Mouse (Mus musculus): Measurements from ENCODE around the gene Smyd3.
A peak's percentile ranks its signal among the peaks of the same experiment; 100 is the strongest.

Gene Smyd3

DNA sequence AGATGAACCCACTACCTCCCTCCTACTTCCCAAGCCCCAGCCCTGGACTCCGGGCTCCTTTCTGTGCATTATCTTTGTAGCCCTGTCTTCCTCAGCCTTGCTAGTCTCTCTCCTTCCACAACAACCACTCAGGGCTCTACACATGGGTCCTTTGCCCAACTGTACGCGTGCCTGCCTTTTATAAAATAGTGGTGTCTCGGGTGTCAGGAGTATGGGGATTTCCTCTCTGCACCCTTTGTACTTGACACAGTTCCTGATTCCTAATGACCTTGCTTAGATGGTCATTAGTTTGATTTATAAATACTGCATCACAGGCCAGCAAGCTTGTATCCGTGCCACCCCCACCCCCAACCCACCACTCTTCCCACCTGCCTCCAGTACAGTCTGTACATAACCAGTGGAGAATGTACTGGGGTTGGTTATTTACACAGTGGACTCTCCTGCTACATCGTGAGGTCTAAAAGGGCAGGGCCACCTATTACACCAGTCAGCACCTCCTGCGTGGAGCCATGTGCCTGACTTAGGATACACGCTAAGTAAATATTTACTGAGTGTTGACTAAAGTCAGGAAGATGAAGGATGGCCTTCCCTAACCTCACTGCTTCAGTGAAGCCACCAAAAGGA, 281.5 kb downstream of the Smyd3 start:
- DNase-seq (ENCODE audit: low read depth, low spot score), result no peak

DNA sequence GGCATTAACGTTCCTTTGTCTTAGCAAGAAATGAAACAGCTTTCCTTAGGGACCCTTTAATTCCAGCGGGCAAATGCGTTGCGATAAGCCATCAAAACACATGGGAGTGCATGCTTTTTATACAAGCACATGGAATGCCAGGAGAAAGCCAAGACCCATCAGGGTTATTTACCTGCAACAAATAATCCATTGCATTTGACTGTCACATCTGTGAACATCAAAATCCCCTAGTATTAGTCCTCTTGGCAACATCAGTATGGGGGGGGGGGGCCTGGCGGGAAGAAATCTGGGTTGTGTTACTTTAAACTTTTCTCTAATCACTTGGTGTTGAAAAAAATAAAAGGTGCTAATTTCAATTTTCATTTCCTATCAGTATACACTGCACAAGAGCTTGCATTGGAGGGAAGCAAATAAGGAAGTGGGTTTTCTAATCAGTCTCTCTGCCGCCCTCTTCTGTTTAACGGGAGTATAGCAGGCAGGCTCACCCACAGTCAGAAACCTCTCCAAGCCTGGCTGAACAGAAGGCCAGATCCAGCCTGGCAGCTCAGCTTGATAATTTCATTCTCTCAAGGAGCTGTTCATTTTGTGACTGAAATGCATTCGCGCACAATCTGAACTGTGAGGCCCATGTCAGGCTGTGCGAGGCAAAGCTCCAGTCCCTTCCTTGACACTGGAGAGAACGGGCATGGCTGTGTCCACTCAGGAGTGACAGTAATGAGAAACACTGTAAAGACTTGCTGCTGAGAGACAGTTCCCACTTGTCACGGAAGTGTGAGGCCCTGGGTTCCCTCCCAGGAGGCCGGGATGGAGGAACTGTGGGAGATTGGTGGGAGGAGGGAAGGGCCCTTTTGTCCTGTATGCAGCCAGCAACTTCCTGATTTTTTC, 285.8 kb downstream of the Smyd3 start:
- peak; percentile 81 for DNase-seq (ENCODE audit: low read depth, low spot score)

DNA sequence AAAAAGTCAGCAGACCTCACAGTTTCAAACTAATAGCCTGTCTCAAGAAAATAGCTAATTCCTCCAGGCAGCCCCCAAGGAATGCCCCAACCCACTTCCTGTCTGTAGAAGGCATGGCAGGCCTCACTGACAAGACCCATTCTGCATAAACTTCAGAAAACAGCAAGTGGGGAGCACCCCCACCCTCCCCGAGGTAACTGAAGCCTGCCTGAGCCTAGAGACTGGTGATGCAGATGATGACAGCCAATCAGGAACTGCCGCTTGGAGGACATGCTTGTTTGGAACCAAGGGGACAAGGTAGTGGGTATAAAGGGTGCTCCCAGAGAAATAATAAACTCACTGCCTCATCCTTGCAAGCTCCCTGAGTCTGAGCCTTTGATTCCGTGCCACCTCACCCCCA, 288.3 kb downstream of the Smyd3 start:
- DNase-seq (ENCODE audit: low read depth, low spot score), result peak; percentile 10

DNA sequence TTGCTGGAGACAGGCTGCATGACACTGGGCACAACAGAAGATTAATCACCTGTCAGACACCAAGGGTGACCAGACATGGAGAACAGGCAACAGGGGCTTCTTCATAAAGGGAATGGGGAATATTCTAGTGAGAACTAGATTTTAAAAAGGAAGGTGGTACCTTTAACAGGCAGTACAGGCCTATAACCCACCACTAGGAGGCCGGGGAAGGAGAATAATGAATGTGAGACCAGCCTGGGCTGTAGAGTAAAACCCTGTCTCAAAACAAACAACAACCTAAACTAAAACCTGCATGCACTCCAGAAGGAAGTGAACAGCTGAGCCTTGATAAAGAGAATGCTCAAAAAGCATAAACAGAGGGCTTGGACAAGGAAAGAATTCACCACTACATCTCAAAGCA, 297.6 kb downstream of the Smyd3 start:
- no peak for DNase-seq (ENCODE audit: low read depth, low spot score)

DNA sequence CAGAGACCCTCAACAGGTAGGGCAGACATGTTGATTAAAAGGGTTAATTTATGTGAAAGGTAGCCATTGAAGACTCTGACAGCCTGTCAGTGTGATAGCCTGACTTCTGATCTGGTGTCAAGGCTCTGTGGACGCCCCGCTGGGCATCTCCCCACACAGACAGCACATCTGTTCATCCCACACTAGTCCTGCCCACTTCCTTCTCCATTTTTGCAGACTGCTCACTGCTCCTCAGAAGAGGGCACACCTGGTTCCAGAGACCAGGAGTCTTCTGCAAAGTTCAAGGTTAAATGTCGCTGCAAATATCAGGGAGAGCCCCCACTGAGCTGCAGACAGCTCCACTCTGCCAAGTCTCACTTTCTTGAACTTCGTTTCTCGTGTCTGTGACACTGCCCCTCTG, 299.8 kb downstream of the Smyd3 start:
- DNase-seq (ENCODE audit: low read depth, low spot score), result peak; percentile 15

DNA sequence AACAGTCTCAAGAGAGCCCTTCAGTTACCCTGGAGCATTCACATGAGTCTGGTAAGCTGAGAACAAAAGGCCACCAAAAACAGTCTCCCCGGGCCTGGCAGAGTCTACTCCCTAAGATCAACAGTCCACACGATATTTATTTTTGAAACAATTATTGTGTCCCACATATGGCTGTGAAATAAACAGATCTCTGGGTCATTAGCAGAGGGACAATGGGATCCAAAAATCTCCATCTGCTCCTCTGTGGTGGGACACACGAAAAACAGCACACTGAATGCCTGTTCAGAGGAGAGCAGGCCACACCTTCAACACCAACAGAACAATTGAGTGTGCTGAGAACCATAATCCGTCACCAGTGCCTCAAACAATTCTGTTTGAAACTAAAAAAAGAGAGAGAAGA, 300.8 kb downstream of the Smyd3 start:
- no peak for DNase-seq (ENCODE audit: low read depth, low spot score)

DNA sequence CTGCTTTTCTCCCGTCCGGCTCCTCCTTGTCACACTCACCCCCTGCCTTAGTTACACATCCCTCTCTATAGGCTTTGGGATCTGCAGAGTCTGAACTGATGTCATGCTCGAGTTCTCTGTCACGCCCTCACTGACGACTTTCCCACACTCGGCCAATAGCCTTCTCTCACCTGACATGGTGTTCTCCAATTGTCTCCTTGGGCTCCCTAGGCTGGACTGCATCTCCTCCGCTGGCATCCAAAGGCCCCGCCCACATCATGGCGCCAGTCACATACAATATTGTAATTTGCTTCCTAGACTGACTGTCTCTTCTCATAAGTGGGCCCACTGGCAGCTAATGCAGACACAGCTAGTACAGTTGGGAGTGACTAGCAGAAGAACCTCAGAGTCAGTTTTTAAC, 304.5 kb downstream of the Smyd3 start:
- no peak for DNase-seq (ENCODE audit: low read depth, low spot score)

DNA sequence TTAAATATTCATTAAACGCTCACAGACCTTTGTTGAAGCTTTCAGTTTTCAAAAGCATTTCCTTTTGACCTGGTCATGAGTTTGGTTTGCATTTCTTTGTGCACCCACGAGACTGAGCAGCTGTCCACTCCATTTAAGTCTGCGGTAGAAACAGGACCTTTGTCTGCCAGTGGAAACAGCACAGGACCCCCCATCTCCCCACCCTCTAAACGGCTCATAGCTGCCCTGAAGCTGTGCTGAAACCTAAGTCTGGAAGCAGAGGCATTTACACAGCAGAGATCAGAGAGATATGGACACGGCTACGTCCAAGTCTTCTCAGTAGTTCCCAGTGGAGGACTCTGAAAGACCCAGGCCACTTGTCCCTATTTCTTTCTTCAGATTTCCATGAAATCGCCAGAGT, 305.5 kb downstream of the Smyd3 start:
- DNase-seq (ENCODE audit: low read depth, low spot score), result no peak

DNA sequence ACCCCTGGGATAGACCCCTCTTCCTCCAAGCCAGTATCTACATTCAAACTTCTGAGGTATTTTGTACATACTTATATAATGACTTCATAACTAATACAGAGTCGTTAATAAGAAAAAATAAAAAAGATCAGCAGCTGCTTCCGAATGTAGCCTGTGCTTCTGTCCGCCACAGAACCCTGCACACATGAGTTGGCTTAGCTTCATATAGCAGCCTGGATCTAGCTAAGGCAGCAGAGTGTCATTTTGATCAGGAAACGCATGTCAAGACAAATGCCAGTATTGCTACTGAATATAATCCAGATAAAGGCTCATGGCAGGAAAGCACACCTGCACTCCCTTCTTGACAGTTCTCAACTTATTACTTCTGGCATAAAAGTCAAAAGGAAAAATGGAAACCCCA, 306.5 kb downstream of the Smyd3 start:
- no peak for DNase-seq (ENCODE audit: low read depth, low spot score)

DNA sequence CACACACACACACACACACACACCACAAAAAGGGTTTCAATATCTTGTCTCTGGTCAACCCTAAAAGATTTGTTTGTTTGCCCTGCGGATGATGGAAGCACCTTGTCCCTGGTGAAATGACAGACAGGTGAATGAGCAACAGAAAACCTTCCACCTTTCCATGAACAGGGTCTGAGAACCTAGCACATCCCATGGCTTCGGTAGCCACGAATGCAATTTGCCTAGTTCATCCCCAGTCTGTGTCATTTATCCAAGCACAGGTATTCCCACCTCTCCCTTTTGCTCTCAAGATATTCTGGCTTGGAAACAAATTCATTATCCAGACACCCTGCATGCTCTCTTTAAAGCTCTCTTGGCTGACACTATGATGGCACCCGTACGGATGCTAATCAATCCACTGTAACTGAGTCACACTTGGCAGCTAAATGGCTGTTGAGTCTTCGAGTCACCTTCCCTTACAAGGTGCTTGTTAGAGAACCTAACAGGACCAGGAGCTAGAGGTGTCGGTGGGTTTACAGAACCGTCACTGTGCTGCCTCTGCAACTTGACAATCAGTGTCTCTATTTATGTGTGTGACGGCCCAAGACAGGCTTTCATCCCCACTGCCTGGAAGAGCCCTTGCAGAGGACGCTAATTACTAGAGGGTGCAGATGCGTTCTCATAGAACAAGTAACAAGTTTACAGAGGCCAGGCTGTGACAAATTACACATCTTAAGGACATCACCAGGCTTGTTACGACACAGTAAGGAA, 309.8 kb downstream of the Smyd3 start:
- no peak for DNase-seq (ENCODE audit: low read depth, low spot score)

DNA sequence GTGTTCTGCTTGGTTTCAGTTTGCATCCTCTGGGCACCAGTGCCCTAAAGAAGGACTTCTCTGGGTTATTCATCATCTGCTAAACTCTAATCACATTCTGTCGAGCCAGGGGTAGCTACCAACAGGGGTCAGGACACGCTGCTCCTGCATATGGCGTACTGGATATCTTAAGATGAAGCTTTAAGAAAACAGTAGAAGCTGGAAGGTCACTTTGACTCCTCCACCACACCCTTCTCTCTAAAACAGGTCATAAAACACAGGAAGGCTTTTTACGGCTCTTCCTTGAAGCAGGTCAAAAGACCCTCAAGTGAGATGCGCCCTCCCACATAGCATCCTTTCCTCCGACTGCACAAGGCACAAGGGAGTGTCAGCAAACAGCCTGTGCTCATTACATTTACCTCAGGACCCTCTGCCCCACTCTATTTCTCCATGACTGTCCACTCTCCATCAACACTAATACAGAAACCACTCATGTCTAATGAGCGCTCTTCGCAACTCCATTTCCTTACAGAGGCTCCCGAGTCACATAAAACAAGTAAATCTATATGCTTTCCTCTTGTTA, 310.6 kb downstream of the Smyd3 start:
- no peak for DNase-seq (ENCODE audit: low read depth, low spot score)

DNA sequence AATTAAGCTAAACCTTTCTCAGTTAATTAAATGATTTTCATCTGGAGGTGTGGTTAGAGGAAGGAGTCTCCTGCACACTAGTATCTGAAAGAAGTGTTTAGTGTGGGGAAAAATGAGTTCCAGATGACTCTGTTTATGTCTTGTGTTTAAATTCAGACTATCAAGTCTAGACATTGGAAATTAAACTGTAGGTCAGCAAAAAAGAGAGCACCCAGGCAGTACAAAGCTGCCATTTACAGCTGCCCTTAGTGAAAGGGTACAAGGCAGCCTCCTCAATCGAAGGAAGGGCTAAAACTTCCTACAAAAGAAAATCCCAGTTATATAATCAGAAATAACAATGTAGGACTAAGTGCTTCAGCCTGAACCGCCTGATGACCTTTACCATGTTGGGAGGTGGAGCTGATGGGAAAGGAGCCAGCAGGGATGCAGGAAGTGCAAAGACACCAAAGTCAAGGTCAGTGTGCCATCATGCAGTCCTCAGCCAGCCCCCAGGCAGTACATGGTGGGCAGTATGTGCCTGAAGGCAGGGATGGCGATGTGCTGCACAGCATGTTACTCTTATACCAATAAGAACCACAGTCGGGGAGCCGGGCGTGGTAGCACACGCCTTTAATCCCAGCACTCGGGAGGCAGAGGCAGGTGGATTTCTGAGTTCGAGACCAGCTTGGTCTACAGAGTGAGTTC, 319.2 kb downstream of the Smyd3 start:
- no peak for DNase-seq (ENCODE audit: low read depth, low spot score)

DNA sequence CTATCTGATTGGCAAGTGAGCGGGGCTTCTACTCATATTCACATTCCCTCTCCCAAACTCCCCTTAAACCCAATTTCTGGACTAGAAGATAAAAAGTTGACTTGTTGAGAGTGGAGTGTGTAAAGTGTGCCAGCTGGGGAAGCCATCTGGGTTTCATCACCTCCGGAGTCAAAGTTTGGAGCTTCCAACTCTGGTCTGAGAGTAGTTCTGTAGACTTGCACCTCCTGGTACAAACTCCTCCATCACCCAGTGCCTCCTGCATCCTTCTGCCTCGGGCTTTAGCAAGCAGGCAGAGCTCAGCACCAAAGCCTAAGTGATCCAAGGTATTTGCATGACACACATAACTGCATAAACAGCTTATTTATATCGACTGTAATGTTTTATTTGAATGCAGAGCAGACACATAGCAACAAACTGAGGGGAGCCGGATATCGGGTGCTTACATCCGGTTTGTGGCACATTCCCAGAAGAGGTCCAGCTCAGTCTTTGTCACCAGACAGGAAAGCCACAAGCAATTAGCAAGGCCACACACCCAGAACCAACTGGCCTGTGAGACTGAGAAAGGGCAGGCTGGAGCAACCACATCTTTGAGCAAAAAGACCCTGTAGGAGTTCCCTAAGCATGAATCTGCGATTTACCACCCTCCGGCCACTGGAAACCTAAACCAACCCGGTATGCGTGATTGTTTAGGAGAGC, 319.9 kb downstream of the Smyd3 start:
- no peak for DNase-seq (ENCODE audit: low read depth, low spot score)

DNA sequence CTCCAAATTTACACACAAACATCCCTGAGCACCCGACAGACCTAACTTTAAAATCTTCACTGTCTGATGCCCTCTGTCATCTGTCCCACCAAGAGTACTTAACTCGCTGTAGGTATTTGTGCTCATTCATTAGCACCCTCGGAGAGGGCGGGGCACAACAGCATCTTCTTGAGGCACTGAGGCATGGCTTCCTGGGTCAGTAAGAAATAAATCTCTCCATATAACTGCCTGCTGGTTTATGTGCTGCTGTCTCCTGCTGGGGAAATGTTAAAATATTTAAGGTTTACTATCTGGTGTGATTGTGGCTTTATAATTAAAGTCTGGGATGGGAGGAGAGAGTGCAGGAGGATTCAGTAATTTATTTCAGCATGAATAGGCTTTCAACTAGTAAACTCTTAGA, 320.7 kb downstream of the Smyd3 start:
- no peak for DNase-seq (ENCODE audit: low read depth, low spot score)

DNA sequence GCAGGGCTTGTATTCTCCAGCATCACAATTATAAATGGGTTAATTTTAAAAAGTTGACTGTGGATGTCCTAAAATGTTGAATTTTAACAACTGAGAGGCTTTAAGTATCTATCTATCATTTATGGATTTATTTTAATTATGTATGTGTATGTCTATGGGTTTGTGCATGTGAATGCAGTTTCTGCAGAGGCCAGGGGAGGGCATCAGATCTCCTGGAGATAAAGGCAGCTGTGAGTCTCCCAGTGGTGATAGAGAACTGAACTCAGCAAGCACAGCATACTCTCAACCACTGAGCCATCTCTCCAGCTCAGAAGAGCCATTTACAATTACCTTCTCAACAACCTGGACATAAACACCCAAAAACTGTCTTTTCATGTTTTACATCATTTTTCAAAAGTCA, 321.4 kb downstream of the Smyd3 start:
- DNase-seq (ENCODE audit: low read depth, low spot score), result peak; percentile 41

DNA sequence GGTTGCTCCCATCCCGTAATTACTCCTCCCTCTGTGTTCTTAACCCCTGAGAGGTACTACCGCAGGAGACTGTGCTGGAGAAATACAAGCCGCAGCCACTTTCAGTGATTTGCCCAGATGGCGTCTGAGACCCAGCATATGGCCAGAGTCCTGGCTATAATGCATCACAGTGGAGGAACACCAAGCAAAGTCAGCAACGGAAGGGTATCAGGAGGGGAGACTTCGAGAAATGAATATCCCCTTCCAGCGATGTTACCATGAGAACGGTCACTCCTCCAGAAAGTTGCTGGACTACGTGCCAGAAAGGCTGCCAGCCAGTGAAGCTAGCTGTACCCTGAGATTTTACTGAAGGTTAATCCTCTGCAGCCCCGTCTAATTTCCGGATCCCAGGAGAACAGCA, 325.1 kb downstream of the Smyd3 start:
- DNase-seq (ENCODE audit: low read depth, low spot score), result no peak

DNA sequence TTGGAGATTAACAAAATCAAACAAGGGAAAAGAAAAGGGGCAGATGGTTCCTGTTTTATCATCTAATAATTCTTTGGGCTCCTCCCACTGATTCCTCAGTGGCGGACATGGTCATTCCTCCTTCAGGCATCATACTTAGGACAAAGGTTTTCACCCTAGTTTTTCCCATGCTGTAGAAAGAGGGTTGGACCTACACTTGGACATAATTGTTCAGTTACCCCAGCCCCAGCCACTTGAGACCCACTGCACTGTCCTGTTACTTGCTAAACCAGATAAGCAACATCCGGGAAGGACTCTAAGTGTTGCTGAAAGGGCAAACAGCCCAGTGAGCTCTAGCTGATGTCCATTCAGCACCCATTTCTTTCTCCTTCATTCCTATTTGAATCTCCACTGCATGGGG, 327.0 kb downstream of the Smyd3 start:
- no peak for DNase-seq (ENCODE audit: low read depth, low spot score)

DNA sequence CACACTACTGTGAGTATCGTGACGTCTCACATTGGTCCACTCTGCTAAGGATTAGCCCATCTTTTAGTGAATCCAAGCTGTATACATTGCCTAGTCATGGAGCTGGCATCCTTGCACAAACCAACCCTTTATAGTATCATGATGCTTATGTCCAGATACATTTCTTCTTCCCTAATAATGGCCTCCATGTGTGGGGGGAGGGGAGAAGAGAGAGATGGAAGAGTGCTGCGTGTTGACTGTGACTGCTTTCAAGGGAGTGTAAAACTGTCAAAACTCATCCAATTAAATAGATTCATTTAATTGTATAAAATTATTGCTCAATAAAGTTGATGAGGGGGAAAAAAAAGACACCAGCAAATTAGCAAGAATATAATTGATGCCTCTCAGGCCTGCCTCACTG, 330.7 kb downstream of the Smyd3 start:
- no peak for DNase-seq (ENCODE audit: low read depth, low spot score)

DNA sequence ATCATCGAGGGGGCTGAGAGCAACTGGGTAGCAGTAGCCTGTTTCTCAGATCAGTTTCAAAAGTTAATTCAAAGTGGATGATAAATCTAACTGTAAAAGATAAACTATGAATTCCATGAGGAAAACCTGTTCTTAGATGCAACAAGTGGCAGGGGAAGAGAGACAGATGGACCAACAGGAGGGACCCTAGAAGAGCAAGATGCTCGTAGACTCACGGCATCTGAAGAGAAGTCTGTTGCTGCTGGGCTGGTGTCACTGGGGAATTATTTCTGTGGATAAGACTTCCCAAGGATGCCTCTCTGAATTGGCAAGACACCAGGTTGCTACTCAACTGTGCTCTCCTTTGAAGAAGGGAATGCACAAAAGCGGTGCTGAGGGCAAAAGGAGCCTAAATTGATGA, 333.2 kb downstream of the Smyd3 start:
- no peak for DNase-seq (ENCODE audit: low read depth, low spot score)

DNA sequence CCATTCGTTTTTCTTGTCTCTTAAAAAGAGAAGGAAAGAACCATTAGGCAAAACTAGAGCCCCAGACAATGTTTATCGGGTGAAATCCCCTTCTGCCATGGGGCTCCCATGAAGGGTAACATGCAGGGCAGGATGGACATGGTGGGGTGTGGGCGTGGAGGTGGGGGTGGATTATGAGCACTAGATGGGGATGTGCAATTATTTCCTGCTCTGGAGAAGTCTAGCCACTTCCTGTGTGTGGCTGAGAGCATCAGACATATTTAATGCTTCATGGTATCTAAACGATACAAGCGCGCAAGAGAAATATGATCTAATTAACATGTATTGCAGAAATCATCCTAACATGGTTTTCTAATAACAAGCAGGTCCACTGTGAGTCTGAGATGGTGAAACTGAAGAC, 334.3 kb downstream of the Smyd3 start:
- DNase-seq (ENCODE audit: low read depth, low spot score), result no peak

DNA sequence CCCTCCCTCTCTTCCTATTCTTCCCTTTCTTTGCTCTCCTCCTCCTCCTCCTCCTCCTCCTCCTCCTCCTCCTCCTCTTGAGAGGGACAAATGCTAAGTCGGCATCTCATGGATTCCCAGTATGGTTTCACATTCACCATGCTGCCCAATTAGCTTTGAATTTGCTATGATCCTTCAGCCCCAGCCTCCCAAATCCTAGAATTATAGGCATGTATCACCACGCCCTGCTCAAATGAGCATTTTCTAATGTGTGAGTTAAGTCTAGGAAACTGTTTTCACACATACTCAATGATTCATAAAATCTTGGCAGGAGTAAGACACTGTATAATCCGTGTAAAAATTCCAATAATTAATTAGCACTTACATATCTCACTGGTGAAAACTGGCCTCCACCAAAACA, 337.3 kb downstream of the Smyd3 start:
- DNase-seq (ENCODE audit: low read depth, low spot score), result no peak
